Mouse (Mus musculus) T-helper 2 cell (primary cell): ENCODE measurements around the gene Ppfibp1.

Source experiments
- in situ Hi-C: fragments of 300-600 bp; cut with MboI, MseI; formaldehyde crosslinking; loops from one replicate; pipeline ENCODE4 v1.15.1; 2025; ENCODE audit warnings: high pct_unique_total_duplicates

The Ppfibp1 gene

DNA sequence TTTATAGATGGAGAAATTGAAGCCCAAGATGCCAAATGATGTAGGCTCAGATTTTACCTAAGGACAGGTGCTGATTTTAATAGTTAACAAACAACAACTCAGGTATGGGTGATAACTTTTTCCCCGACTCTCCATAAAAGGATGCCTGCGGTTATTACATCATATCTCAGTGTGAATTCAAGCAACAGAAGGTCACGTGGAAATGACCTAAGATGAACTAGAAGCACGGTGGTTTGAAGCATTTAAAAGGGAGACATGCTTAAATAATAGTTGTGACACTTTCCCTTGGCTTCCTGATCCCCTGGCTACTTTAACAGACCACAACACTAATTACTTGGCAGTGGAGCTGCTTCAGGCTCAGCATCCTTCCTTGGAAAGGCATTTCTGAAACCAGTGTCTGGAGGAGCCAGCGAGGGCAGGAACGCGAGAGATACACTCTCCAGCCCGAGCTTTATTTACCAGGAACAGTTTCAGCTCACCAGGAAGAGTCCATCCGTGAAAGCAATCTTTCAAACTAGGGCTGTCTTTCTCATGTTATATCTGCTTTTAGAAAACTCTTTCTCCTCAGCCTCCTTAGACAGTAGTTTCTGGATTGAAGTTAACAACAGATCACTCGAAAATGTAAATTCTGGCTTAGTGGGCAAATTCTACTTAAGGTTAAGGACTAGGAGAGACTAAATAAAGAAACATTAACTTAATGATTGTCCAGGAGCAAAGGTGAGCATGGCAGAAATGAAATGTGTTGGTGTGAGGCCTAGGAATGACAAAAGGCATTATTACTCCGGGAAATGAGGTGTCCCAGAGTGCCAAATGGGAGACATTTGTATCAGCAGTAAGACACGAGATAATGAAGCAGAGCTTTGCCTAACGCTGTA lies 6.2 kb upstream of the Ppfibp1 start:
- in situ Hi-C loops = no loop called here

DNA sequence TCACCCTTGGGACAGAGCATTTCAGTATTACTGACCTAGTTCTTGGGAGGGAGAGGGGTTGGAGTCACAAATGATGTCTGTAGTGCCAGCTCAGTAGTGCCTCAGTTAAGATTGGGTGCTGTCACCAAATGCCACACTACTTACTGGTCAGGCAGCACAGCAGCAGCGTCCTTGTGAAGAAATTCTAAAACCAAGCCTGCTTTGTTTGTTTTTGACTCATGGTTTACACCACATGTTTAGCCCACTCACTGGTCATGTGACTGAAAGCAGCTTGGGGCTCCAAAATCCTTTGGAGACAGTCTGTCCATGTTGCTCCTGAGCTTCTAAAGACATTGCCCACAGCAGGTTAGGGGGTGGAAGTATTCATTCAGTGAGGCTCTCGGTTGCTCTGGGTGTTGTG lies 4.9 kb upstream of the Ppfibp1 start:
- in situ Hi-C loops = no loop called here

DNA sequence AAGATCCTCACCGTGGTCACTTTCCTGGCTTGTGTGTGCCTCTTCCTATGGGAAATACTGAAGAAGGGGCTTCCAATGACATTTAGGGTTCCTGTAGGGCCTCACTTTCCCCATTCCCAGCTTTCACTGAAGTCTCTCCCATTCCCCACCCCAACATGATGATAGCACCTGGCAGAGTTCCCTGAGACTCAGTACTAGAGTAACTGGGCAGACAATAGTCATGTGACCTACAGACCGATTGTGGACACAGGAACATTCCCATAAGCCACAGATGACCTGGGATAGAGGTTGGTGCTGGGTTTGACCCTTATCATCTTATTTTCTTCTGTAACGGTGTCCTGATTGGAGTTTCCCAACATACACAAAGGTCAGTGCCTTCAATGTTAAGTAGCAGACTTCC lies 4.1 kb upstream of the Ppfibp1 start:
- in situ Hi-C loops = no loop called here

DNA sequence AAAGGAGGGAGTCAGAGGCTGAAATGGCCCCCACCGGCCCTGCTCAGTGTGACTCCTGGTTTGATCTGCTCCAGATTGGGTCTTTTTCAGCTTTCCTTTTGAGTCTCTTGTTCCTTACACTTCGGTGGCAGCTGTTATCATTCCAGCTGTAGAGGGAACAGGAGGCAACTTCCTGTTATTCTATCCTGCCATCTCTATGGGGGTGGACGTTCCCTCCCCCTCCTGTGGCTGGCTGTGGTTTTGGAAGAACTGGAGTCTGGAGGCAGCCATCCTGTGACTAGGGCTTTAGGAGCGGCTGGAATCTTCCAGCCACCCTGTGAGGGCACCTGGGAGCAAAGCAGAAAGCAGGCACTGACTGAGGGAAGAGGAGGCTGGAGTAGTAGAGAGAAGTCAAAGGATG lies 3.4 kb upstream of the Ppfibp1 start:
- in situ Hi-C loops = no loop called here

DNA sequence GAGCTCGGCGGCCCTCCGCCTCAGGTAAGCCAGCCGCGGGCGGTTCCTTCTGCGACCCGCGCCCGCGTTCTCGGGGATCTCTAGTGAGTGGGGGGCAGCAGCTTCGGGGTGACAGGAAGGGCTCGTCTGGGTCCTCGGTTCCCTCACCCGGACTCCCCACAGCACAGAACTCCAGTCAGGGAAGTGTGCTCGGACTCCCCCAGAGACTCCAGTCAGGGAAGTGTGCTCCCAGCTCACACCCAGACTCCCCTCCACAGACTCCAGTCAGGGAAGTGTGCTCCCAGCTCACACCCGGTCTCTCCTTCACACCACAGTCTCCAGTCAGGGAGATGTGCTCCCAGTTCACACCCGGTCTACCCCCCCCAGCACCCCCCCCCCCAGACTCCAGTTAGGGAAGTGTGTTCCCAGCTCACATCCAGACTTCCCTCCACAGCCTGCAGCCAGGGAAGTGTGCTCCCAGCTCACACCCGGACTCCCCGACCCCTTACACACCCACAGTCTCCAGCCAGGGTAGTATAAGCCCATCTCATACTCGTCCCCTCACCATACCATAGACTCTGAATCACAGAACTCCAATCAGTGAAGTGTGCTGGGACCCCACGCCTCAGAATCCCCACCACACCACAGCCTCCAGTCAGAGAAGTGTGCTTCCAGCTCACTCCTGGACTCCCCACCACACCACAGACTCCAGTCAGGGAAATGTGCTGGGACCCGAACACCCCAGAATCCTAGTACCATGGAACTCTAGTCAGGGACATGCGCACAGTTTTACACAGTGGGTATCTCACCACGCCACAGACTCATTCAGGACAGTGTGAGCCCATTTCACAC lies 588 bp downstream of the Ppfibp1 start:
- in situ Hi-C loops = no loop called here

DNA sequence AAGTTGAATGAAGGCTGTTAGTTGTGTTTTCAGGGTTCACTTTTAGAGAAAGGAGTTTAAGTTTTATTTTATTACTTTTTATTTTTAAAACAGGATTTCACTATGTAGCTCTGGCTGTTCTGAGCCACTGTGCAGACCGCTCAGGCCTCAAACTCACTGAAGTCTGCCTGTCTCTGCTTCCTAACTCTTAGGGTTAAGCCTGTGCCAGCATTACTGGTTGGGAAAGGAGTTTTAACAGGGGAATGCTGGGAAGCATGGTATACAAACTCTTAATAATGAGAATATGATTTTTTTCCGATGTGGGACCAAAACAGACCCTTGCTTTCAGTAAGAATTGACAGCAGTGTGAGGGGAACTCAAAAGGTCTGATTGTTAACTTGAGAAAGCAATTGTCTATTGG lies 1.9 kb downstream of the Ppfibp1 start:
- in situ Hi-C loops = no loop called here

DNA sequence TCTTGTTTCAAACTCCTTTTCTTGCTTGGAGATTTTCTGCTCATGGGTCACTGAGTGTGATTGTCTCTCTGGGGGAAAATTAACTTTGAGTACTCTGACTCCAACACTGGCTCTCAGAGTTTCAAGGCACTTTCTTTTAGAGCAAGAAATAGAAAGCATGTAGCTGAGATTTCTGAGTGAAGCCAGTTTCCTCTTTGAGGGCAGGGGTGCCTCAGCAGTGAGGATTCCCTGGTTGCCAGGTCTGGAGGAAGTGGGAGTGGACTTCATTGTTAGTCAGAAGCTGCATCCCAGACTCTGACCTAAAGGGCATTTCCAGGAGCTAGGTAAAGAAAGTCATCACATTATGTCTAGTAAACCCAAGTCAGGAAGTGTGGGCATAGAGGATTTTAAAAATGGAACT lies 2.3 kb downstream of the Ppfibp1 start:
- in situ Hi-C loops = no loop called here

DNA sequence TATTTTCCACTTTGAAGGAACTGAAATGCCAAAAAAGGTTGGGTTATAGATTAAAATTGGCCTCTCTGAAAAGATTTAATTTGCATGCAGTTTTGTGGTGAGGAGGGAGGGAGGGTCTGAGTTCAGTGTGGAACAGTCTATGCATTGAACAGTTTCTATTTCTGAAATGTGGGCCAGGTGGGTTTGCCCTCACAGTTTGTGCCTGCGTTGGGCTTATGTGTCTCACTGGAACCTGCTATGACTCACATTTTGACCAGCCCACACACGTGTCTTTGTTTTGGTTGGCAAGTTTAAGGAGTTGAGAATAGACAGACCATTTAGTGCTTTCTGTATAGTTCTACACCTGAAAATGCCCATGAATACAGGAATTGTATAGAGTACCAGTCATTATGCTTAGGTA lies 5.6 kb downstream of the Ppfibp1 start:
- in situ Hi-C loops = no loop called here

DNA sequence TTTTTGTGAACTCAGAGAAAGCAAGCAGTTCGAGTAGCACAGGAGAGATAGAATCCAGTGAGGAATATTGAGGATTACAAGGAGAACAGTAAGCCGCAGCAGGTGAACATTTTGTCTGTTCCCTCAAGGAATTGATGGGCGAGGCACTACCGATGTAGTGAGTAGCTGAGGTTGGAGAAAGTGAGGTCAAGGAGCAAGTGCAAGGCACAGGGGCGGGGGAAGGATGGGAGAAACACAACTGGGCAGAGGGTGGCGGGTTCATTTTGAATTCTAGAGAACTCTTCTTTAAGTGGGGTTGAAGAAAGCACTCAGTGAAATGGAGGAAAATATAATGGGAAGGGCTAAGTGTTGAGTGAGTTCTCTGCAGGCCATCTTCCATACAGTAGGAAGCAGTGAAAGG lies 10.4 kb downstream of the Ppfibp1 start:
- in situ Hi-C loops = no loop called here

DNA sequence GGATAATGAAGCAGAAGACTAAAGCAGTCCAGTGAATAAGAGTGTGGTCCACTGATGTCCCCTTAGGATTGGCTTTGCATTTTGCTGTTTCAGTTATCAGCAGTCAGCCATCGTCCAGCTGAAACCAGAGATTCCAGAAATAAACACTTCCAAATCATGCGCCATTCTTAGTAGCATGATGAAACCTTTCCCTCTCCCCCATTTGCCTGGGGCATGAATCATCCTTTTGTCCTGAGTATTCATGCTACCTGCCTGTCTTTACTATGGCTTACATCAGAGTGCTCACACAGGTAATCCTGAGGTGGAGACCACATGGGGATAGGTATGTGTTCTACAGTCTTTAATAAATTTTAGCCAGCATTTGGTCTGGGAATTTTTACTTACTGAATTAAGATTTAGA lies 11.4 kb downstream of the Ppfibp1 start:
- in situ Hi-C loops = no loop called here

DNA sequence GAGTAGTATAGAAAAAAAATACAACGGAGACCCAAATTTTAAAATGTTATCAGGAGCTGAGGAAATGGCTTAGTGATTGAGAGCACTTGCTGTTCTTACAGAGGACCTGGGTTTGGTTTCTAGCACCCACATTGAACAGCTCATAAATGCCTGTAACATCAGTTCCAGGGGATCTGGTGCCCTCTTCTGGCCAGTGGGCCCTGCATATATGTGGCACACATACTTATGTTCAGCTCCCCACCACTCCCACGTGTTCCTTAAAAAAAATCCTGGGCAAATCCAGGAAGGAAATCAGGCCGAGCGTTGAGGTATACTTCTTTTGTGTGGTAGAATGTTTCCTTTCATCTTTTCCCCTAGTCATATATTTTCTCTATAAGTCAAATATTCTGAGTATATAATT lies 13.6 kb downstream of the Ppfibp1 start:
- in situ Hi-C loops = no loop called here

DNA sequence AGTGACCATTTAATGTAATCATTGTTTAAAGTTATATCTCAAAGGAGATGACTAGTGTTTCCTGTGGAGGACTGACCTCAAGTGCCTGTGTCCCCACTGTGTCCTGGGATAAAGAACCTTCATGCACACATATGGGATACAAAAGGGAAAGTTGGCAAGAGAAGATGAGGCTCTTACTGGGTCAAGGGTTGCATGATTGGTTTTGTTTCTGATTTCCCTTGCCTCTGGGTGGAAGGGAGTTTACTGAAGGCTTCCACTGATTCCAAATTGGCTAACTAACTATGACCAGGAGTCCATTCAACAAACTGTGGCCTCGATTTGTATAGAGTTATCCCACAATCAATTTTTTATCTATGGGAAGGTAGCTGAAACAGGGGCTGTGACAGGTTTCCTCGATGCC lies 15.3 kb downstream of the Ppfibp1 start:
- in situ Hi-C loops = no loop called here

DNA sequence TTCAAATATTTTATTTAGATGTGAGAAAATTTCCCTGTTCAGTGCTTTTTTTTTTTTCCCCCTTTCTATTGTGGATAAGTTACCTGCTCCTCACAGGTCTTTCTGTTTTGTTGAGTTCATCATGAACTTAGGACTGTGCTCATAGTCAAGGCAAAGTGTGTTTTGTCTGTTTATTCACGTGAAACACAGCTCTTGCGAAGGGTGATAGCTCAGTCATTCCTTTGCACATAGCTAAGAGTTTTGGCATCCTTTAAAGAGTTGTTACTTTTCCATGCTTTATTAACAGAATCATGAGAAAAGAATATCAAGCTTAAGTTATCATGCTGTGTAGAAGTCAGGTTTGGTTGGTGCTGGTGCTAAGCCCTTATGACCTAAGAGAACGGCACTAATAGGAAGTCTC lies 16.4 kb downstream of the Ppfibp1 start:
- in situ Hi-C loops = no loop called here

DNA sequence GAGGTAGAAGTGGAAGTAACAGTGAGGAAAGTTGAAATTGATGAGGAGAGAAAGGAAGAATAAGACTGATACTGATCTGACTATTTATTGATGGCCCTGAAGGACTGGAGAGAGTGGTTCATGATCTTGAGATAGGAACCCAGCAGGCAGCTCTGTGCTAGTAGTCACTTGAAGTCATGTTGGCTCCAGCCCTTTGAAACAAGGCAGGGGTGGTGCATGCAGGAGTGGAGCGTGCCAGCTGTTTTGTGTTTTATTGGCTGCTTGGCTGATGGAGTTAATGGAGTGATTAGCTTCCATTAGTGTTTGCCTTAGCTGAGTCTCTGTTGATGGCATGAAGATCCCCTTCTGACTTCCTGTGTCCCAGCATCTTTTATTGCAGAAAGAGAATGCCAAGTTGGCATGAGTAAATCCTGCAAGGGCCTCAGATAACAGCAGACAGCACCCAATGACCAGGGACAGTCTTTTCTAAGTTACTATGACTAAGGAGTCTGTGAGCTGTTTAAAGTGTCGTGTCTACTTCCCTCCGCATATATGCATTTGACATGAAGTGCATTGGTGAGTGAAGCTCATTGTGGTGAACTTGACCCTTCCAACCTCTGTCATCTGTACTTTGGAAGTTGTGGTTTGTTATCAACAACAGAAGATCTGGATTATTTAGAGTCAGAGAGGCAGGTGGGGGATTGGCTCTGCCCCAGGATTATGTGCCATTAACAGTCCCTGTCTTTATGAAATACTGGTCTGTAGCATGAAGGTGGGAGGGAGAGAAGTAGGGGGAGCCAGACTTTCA lies 17.9 kb downstream of the Ppfibp1 start:
- in situ Hi-C loops = no loop called here

DNA sequence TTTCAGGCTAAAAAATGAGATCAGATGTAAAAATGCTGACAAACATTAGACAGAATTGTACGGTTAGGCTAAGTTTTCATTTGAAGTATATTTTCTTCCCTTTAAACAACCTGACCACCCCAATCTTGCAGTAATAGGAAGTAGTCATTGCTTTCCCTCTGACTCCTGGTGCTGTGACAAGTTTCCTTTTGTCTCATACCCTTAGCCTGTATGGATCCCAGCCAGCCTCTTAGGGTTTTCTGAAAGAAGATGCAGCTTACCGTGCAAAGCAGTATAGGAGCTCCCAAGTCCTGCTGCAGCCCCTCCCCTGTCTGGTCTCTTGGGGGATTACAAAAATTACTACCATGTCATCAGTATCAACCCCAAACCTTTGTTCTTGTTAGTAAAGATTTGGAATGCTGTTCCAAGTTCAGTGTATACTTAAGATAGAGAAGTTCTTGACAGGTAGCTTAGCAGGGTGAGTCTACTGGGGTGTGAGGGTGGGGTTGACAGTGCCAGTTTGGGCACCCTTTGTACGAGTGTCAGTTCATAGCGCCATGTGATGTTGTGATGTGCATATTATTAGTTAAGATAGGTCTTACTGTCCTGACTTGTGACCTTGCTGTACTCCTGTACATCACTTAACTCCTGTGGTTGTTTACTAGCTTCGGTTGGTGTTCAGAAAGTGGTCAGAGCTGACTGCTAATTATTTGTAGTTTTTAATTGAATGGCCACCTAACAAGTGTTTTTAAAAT lies 18.9 kb downstream of the Ppfibp1 start:
- in situ Hi-C loops = no loop called here

DNA sequence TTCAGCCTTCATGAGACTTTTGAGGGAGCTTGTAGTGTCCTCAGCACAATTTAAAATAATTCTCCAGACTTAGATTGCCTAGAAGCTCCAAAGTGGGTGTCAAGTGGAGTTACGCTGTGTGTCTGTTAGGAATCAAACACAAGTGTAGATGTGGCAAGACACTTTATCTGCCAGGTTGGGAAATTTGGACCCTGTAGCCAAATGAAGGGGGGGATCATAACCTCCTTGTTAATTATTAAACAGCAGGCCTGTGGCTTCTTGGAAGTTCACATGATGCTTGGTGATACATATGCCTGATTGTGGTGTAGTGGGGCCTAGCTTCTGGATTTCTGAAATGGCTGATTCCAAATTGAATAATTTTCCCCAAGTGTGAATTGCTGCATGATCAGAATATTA lies 19.5 kb downstream of the Ppfibp1 start:
- in situ Hi-C loops = no loop called here

DNA sequence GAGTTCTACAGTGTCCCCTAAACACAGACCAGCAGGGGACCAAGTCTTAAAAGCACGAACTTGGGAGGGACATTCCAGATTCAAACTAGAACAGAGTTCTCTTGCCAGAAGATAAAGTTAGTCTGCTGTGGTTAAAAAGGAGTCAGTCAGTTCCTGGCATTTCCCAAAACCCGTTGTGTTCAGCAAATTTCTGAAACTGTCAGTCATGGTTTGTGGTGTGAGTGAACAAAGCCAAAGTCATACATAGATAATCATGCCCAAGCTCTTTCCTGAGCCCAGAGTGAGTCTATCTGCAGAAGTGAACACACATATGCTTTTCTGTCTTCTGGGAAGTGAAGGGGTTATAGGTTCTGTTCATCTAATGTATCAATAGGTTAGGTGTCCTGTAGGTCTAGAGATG lies 20.5 kb downstream of the Ppfibp1 start:
- in situ Hi-C loops = no loop called here

DNA sequence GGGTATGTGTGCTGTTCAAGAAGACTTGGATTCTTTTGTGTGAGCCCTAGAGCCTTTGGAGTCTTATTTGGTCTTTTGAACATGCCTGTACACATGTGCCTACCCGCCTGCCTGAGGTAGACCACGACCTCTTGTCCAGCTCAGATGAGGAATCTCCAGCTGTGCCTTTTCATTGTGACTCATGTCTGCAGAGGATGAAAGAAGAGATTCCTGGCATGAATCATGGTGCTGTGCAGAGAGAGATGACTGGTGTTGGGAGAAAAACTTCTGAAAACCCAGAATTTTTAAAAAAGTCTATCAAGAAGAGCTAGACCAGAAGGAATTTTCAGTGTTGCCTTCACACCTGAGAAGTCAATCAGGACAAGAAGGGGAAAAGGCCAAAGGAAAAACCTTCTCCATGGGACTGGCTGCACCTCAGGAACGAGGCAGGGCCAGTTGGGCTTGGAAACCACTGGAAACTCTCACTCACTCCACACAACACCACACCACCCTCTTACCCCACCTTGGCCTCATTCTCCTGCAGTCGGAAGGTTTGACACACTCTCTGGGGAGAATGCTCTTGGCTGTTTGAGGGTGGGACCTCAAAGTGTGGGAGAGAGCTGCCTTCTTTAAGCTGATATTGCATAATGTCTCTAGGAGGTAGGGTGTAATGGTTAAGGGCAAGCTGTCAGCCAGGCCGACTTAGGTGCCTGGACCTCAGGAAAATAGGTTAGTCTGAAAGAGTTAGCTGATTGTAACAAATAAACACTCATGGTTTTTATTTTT lies 21.6 kb downstream of the Ppfibp1 start:
- in situ Hi-C loops = no loop called here

DNA sequence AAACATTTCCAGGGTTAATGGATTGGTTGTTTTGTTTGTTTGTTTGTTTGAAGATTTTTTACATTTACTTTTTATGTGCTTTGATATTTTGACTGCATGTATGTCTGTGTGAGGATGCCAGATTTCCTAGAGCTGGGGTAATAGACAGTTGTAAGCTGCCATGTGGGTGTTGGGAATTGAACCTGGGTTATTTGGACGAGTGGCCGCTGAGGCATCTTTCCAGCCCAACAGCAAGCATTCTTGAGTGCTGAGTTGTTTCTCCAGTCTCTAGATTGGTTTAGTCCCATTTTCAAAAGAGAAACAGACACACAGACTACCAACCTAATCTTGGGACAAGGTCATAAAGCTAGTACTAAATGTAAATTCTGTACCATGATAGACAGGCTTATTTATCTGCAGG lies 22.5 kb downstream of the Ppfibp1 start:
- in situ Hi-C loops = no loop called here

DNA sequence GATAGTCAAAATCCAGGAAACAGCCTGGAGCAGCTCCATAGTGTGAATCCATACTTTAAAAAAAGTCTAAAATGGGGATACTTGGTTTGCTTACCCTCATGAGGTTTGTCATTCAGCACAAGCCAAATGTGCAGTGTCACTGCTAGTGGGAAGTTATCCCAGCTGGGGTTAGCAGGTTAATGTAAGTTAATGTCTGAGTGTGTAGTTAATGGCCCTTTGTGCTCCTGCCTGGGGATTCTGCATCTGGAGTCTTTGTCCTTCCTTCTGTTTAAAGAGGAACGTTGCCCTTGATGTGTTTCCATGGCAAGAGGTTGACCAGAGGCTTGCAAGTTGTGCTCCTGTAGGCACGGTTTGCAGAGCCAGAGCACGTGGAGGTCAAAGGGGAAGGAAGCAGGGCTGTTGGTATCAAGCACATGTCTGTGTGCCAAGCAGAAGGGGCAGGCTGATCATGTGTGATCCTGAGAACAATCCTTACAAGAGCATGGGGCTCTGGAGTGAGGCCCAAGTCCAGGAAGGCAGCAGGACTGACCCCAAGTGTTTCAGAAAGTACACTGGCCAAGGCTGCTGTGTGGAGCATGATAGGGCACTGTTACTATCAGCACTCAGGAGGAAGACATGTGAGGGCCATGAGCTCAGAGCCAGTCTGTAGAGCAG lies 24.7 kb downstream of the Ppfibp1 start:
- in situ Hi-C loops = no loop called here
